Mouse (Mus musculus) intestine, embryonic 14.5 days (tissue): ENCODE results near the gene Ppm1m. TPM values are rescaled to one million over a fixed set of nuclear protein-coding genes. Genes with fewer than 3 reads are reported as not detected.
A peak's percentile ranks its signal among the peaks of the same experiment; 100 is the strongest.

Experiments
- ATAC-seq: fragments of 200-750 bp; cut with Nextera tagmentation; replicated peaks from 2 replicates; pipeline ENCODE4 v1.8.0; 2017; ENCODE audit warnings: low read depth, moderate number of reproducible peaks, moderate TSS enrichment, moderate library complexity; ENCODE audit not compliant: low FRiP score, low TSS enrichment
- DNase-seq: peaks from one replicate; pipeline ENCODE4 v3.0.0-alpha.2; 2018; ENCODE audit warnings: low spot score
- H3K27ac ChIP-seq: fragments of 300-500 bp; sonication (generic); 2 replicates; pipeline ENCODE4 v1.5.1; 2014; ENCODE audit warnings: low read depth, mild to moderate bottlenecking, control low read depth
- H3K27me3 ChIP-seq: fragments of 300-500 bp; sonication (generic); replicated peaks from 2 replicates; pipeline ENCODE4 v1.6.1; 2014; ENCODE audit warnings: low read length, control low read depth; ENCODE audit not compliant: control insufficient read depth, insufficient read depth
- H3K36me3 ChIP-seq: fragments of 300-500 bp; sonication (generic); 2 replicates; pipeline ENCODE4 v1.6.1; 2014; ENCODE audit warnings: low read length, control low read depth; ENCODE audit not compliant: control insufficient read depth, insufficient read depth
- H3K4me1 ChIP-seq: fragments of 300-500 bp; sonication (generic); replicated peaks from 2 replicates; pipeline ENCODE4 v1.6.1; 2014; ENCODE audit warnings: low read length, control low read depth, mixed read lengths; ENCODE audit not compliant: control insufficient read depth, insufficient read depth
- H3K4me2 ChIP-seq: fragments of 300-500 bp; sonication (generic); 2 replicates; pipeline ENCODE4 v1.6.1; 2014; ENCODE audit warnings: low read length
- H3K4me3 ChIP-seq: fragments of 300-500 bp; sonication (generic); 2 replicates; pipeline ENCODE4 v1.5.1; 2014; ENCODE audit warnings: low read depth, low read length, control low read depth, mixed read lengths
- H3K9ac ChIP-seq: fragments of 300-500 bp; sonication (generic); 2 replicates; pipeline ENCODE4 v1.6.1; 2014; ENCODE audit warnings: mild to moderate bottlenecking, low read length
- H3K9me3 ChIP-seq: fragments of 300-500 bp; sonication (generic); 2 replicates; pipeline ENCODE4 v1.6.1; 2016; ENCODE audit warnings: low read length, control low read depth; ENCODE audit not compliant: control insufficient read depth
- WGBS: fragments of 180-500 bp; shearing (Covaris S2); extraction: QIAGEN DNeasy Blood & Tissue Kit; methylation state at CpG from one replicate; pipeline ENCODE4 v1.1.7; 2014; 5-methylcytosine and 5-hydroxymethylcytosine counted together
- polyA plus RNA-seq: library from polyadenylated mRNA; unstranded; fragments of >200 nt; fragmentation: Nextera tagmentation; extraction: Ambion mirVana; gene quantifications from 2 replicates; pipeline ENCODE4 v1.2.1, GENCODE M21; 2014

Ppm1m gene
- polyA plus RNA-seq, 1 experiment from 2014 or later = 33.6 TPM

- Histone ChIP-seq H3K9ac (peak overlapping the region; percentile 40), H3K4me3 (peak overlapping the region; percentile 31), H3K9me3 (no peaks in the 10 kb centered on the region), H3K36me3 (no peaks in the 10 kb centered on the region), H3K4me1 (peaks cover 12% of the 10 kb centered on the region), H3K4me2 (peak overlapping the region; percentile 71), H3K27ac (peak overlapping the region; percentile 74; the same call in 1 of the 2 replicates), H3K27me3 (peaks cover 6% of the 10 kb centered on the region; the same call in 1 of the 2 replicates)
- 56% methylated on average over 24 of the region's 24 CpGs for WGBS
- DNase-seq (no peak), ATAC-seq (0 out of 2 replicates have a peak, but pooled peaks have one; percentile 32)
Measured at GRCm38 (mm10) chr9:106225469-106226150, 26.1 kb upstream of the Ppm1m start.

- Histone ChIP-seq H3K27ac (no peak overlapping the region), H3K9ac (no peak overlapping the region), H3K4me3 (no peak overlapping the region), H3K4me1 (peaks cover 12% of the 10 kb centered on the region), H3K9me3 (no peaks in the 10 kb centered on the region), H3K36me3 (no peaks in the 10 kb centered on the region), H3K4me2 (no peak overlapping the region), H3K27me3 (peaks cover 6% of the 10 kb centered on the region; the same call in 1 of the 2 replicates)
- ATAC-seq (no peak), DNase-seq (no peak)
- 84% methylated on average over 4 of the region's 4 CpGs for WGBS
Measured at GRCm38 (mm10) chr9:106222994-106223393, 23.4 kb upstream of the Ppm1m start.

GRCm38 (mm10) chr9:106222261-106222851 is 22.8 kb upstream of the Ppm1m start, which contains the start of gene Tlr9:
Gene Tlr9 (plus strand): TSS chr9:106222598.
- H3K27ac ChIP-seq = no peak within 1 kb of the TSS
- no peaks in the 10 kb centered on the region for H3K36me3 ChIP-seq
- peaks cover 12% of the 10 kb centered on the region for H3K4me1 ChIP-seq
- WGBS = 73% methylated on average over 4 of the region's 4 CpGs
- no peaks in the 10 kb centered on the region for H3K9me3 ChIP-seq
- no peak within 1 kb of the TSS for H3K9ac ChIP-seq
- peaks cover 6% of the 10 kb centered on the region; the same call in 1 of the 2 replicates for H3K27me3 ChIP-seq
- no peak for DNase-seq
- H3K4me2 ChIP-seq = no peak within 1 kb of the TSS
- H3K4me3 ChIP-seq = no peak within 1 kb of the TSS
- no peak for ATAC-seq

GRCm38 (mm10) chr9:106220894-106221523 is 21.5 kb upstream of the Ppm1m start:
- peaks cover 5% of the 10 kb centered on the region; the same call in 1 of the 2 replicates for H3K36me3 ChIP-seq
- peaks cover 5% of the 10 kb centered on the region; the same call in 1 of the 2 replicates for H3K4me1 ChIP-seq
- H3K27ac ChIP-seq = no peak overlapping the region
- H3K27me3 ChIP-seq = peaks cover 6% of the 10 kb centered on the region; the same call in 1 of the 2 replicates
- H3K4me2 ChIP-seq = no peak overlapping the region
- H3K4me3 ChIP-seq = no peak overlapping the region
- no peaks in the 10 kb centered on the region for H3K9me3 ChIP-seq
- DNase-seq (no peak), ATAC-seq (no peak)
- H3K9ac ChIP-seq = no peak overlapping the region
- WGBS = 59% methylated on average over 8 of the region's 8 CpGs

- Histone ChIP-seq H3K9ac (no peak overlapping the region), H3K4me1 (no peaks in the 10 kb centered on the region; the same call in 1 of the 2 replicates), H3K27ac (no peak overlapping the region), H3K4me2 (no peak overlapping the region), H3K27me3 (no peaks in the 10 kb centered on the region), H3K36me3 (peaks cover 37% of the 10 kb centered on the region), H3K4me3 (no peak overlapping the region), H3K9me3 (no peaks in the 10 kb centered on the region)
- DNase-seq (no peak), ATAC-seq (no peak)
- 89% methylated on average over 7 of the region's 7 CpGs for WGBS
Measured at GRCm38 (mm10) chr9:106216971-106217370, 17.4 kb upstream of the Ppm1m start.

GRCm38 (mm10) chr9:106215341-106216125 is 16.0 kb upstream of the Ppm1m start:
- Histone ChIP-seq H3K4me1 (no peaks in the 10 kb centered on the region; the same call in 1 of the 2 replicates), H3K27me3 (no peaks in the 10 kb centered on the region), H3K9ac (no peak overlapping the region), H3K9me3 (no peaks in the 10 kb centered on the region), H3K4me2 (no peak overlapping the region), H3K36me3 (peaks cover 37% of the 10 kb centered on the region), H3K27ac (no peak overlapping the region), H3K4me3 (no peak overlapping the region)
- WGBS = 83% methylated on average over 6 of the region's 6 CpGs
- ATAC-seq (no peak), DNase-seq (no peak)

GRCm38 (mm10) chr9:106212594-106212981 is 13.0 kb upstream of the Ppm1m start:
- Histone ChIP-seq H3K27me3 (no peaks in the 10 kb centered on the region), H3K4me1 (no peaks in the 10 kb centered on the region; the same call in 1 of the 2 replicates), H3K36me3 (peaks cover 57% of the 10 kb centered on the region), H3K9me3 (no peaks in the 10 kb centered on the region), H3K9ac (no peak overlapping the region), H3K27ac (no peak overlapping the region), H3K4me2 (no peak overlapping the region), H3K4me3 (no peak overlapping the region)
- WGBS = 70% methylated on average over 12 of the region's 12 CpGs
- ATAC-seq (0 out of 2 replicates have a peak, but pooled peaks have one; percentile 16), DNase-seq (no peak)
